Mouse (Mus musculus): ENCODE measurements around the gene Sptan1. TPM values are rescaled to one million over a fixed set of nuclear protein-coding genes. Genes with fewer than 3 reads are reported as not detected.

The Sptan1 gene
- polyA plus RNA-seq (2012; rRNA removed): 595 and 622 TPM in 2 replicates

GRCm38 (mm10) chr2:29965250-29965843 is at the start of gene Sptan1:
Sptan1 (plus strand) TSS chr2:29965560.
- TF ChIP-seq POLR2A (IDR thresholded peaks at IDR 0.05; ENCODE audit: borderline replicate concordance, extremely low read depth, insufficient read depth, insufficient read length, poor library complexity, severe bottlenecking) (peak; percentile 99), CTCF (IDR thresholded peaks at IDR 0.05; ENCODE audit: borderline replicate concordance, extremely low read depth, insufficient read depth, insufficient read length) (no peak)
- peak; percentile 99 for DNase-seq (ENCODE audit: low read depth)

- TF ChIP-seq CTCF (IDR thresholded peaks at IDR 0.05; ENCODE audit: borderline replicate concordance, extremely low read depth, insufficient read depth, insufficient read length) (no peak), POLR2A (IDR thresholded peaks at IDR 0.05; ENCODE audit: borderline replicate concordance, extremely low read depth, insufficient read depth, insufficient read length, poor library complexity, severe bottlenecking) (no peak)
- DNase-seq (ENCODE audit: low read depth): no peak
These were observed 47.7 kb upstream of the Sptan1 start for GRCm38 (mm10) chr2:29917621-29918020.

GRCm38 (mm10) chr2:29922011-29922410 is 43.3 kb upstream of the Sptan1 start:
- peak; percentile 22 for DNase-seq (ENCODE audit: low read depth)
- no peak for TF ChIP-seq CTCF (IDR thresholded peaks at IDR 0.05; ENCODE audit: borderline replicate concordance, extremely low read depth, insufficient read depth, insufficient read length)
- TF ChIP-seq POLR2A (IDR thresholded peaks at IDR 0.05; ENCODE audit: borderline replicate concordance, extremely low read depth, insufficient read depth, insufficient read length, poor library complexity, severe bottlenecking): no peak

- no peak for TF ChIP-seq POLR2A (IDR thresholded peaks at IDR 0.05; ENCODE audit: borderline replicate concordance, extremely low read depth, insufficient read depth, insufficient read length, poor library complexity, severe bottlenecking)
- TF ChIP-seq CTCF (IDR thresholded peaks at IDR 0.05; ENCODE audit: borderline replicate concordance, extremely low read depth, insufficient read depth, insufficient read length): no peak
These were observed 38.8 kb upstream of the Sptan1 start for GRCm38 (mm10) chr2:29926542-29926941.

GRCm38 (mm10) chr2:29930506-29930905 is 34.9 kb upstream of the Sptan1 start:
- no peak for DNase-seq (ENCODE audit: low read depth)
- TF ChIP-seq POLR2A (IDR thresholded peaks at IDR 0.05; ENCODE audit: borderline replicate concordance, extremely low read depth, insufficient read depth, insufficient read length, poor library complexity, severe bottlenecking) (no peak), CTCF (IDR thresholded peaks at IDR 0.05; ENCODE audit: borderline replicate concordance, extremely low read depth, insufficient read depth, insufficient read length) (no peak)

More at GRCm38 (mm10) chr2:29926542-29926941, 38.8 kb upstream of the Sptan1 start:
- no peak for DNase-seq (ENCODE audit: low read depth)

- TF ChIP-seq POLR2A (IDR thresholded peaks at IDR 0.05; ENCODE audit: borderline replicate concordance, extremely low read depth, insufficient read depth, insufficient read length, poor library complexity, severe bottlenecking) (no peak), CTCF (IDR thresholded peaks at IDR 0.05; ENCODE audit: borderline replicate concordance, extremely low read depth, insufficient read depth, insufficient read length) (no peak)
- no peak for DNase-seq (ENCODE audit: low read depth)
These were observed 34.2 kb upstream of the Sptan1 start for GRCm38 (mm10) chr2:29931194-29931593.

- DNase-seq (ENCODE audit: low read depth): peak; percentile 98
- TF ChIP-seq CTCF (IDR thresholded peaks at IDR 0.05; ENCODE audit: borderline replicate concordance, extremely low read depth, insufficient read depth, insufficient read length): peak; percentile 61
- TF ChIP-seq POLR2A (IDR thresholded peaks at IDR 0.05; ENCODE audit: borderline replicate concordance, extremely low read depth, insufficient read depth, insufficient read length, poor library complexity, severe bottlenecking): peak; percentile 34; the same call in 1 of the 2 replicates
These were observed 30.3 kb upstream of the Sptan1 start, which contains the start of gene Gle1 for GRCm38 (mm10) chr2:29934906-29935599. Gle1 (plus strand) TSS chr2:29935426.

GRCm38 (mm10) chr2:29940073-29940472 is 25.3 kb upstream of the Sptan1 start:
- no peak for TF ChIP-seq POLR2A (IDR thresholded peaks at IDR 0.05; ENCODE audit: borderline replicate concordance, extremely low read depth, insufficient read depth, insufficient read length, poor library complexity, severe bottlenecking)
- TF ChIP-seq CTCF (IDR thresholded peaks at IDR 0.05; ENCODE audit: borderline replicate concordance, extremely low read depth, insufficient read depth, insufficient read length): no peak
- no peak for DNase-seq (ENCODE audit: low read depth)

- no peak for TF ChIP-seq POLR2A (IDR thresholded peaks at IDR 0.05; ENCODE audit: borderline replicate concordance, extremely low read depth, insufficient read depth, insufficient read length, poor library complexity, severe bottlenecking)
- TF ChIP-seq CTCF (IDR thresholded peaks at IDR 0.05; ENCODE audit: borderline replicate concordance, extremely low read depth, insufficient read depth, insufficient read length): no peak
These were observed 24.5 kb upstream of the Sptan1 start for GRCm38 (mm10) chr2:29940826-29941225.

GRCm38 (mm10) chr2:29944723-29945122 is 20.6 kb upstream of the Sptan1 start:
- peak; percentile 7 for DNase-seq (ENCODE audit: low read depth)
- no peak for TF ChIP-seq POLR2A (IDR thresholded peaks at IDR 0.05; ENCODE audit: borderline replicate concordance, extremely low read depth, insufficient read depth, insufficient read length, poor library complexity, severe bottlenecking)
- TF ChIP-seq CTCF (IDR thresholded peaks at IDR 0.05; ENCODE audit: borderline replicate concordance, extremely low read depth, insufficient read depth, insufficient read length): no peak

More at GRCm38 (mm10) chr2:29940826-29941225, 24.5 kb upstream of the Sptan1 start:
- DNase-seq (ENCODE audit: low read depth): no peak

- DNase-seq (ENCODE audit: low read depth): no peak
- no peak for TF ChIP-seq POLR2A (IDR thresholded peaks at IDR 0.05; ENCODE audit: borderline replicate concordance, extremely low read depth, insufficient read depth, insufficient read length, poor library complexity, severe bottlenecking)
- no peak for TF ChIP-seq CTCF (IDR thresholded peaks at IDR 0.05; ENCODE audit: borderline replicate concordance, extremely low read depth, insufficient read depth, insufficient read length)
These were observed 16.5 kb upstream of the Sptan1 start for GRCm38 (mm10) chr2:29948896-29949295.

All from brain, embryonic 14.5 days (tissue).